Mouse (Mus musculus) C2C12 (cell line): ENCODE measurements around the gene Zfp13.

Experiments
- CTCF ChIP-seq: IDR thresholded peaks from one replicate; pipeline ENCODE4 v1.5.1; 2011; ENCODE audit not compliant: control insufficient read depth, insufficient read depth, insufficient read length
- MAX ChIP-seq: IDR thresholded peaks from one replicate; pipeline ENCODE4 v1.6.1; 2011; ENCODE audit warnings: mild to moderate bottlenecking, control low read depth
- MYOD1 ChIP-seq: IDR thresholded peaks from one replicate; pipeline ENCODE4 v1.6.1; 2011; ENCODE audit warnings: low read depth; ENCODE audit not compliant: control insufficient read depth, insufficient read length
- MYOG ChIP-seq: IDR thresholded peaks from one replicate; pipeline ENCODE4 v1.6.1; 2011; ENCODE audit not compliant: control insufficient read depth, insufficient read length; ENCODE audit errors: extremely low read depth
- USF1 ChIP-seq: IDR thresholded peaks from one replicate; pipeline ENCODE4 v1.6.1; 2011; ENCODE audit warnings: low read depth, mild to moderate bottlenecking, control low read depth, moderate library complexity

GRCm38 (mm10) chr17:23592926-23593300 is 6.4 kb downstream of the Zfp13 start:
- TF ChIP-seq CTCF (no peak), MYOG (no peak), USF1 (no peak), MYOD1 (no peak), MAX (no peak)
